Mouse (Mus musculus): ENCODE results near the gene Wdr47. TPM values are rescaled to one million over a fixed set of nuclear protein-coding genes. Genes with fewer than 3 reads are reported as not detected.
"Not testable (repeated sequence)": the region's sequence is repeated elsewhere in the genome, so short reads cannot be mapped to it uniquely, and the experiment has no call there.

Gene Wdr47
- total RNA-seq, 1 experiment, result 15.9 TPM

- Histone ChIP-seq H3K27ac (ENCODE audit: insufficient read depth, low read depth, low read length, poor library complexity, severe bottlenecking) (no peak overlapping the region), H3K4me1 (ENCODE audit: control insufficient read depth in 2 of 2, insufficient read depth in 2 of 2, low read length in 2 of 2, poor library complexity in 1 of 2) (peaks cover 0 to 2% of the 10 kb centered on the region in 2 experiments; a peak in 1 of 4 replicates), H3K9ac (ENCODE audit: insufficient read depth, low read depth, low read length, poor library complexity, severe bottlenecking) (no peak overlapping the region), H3K4me3 (ENCODE audit: insufficient read depth in 1 of 2, low read depth in 1 of 2, low read length in 2 of 2, poor library complexity in 1 of 2, severe bottlenecking in 1 of 2) (no peak overlapping the region), H3K9me3 (ENCODE audit: control insufficient read depth, insufficient read depth, low read depth, low read length) (no peaks in the 10 kb centered on the region), H3K36me3 (ENCODE audit: control insufficient read depth, insufficient read depth, low read length, poor library complexity, severe bottlenecking) (peaks cover 9% of the 10 kb centered on the region)
- DNase-seq (ENCODE audit: low read depth, low spot score), result no peak
- in situ Hi-C loops (cut with MboI; ENCODE audit: low sequenced_read_pairs in 2 of 2, unreplicated experiment in 2 of 2), result no loop called here
- TF ChIP-seq CHD2 (IDR thresholded peaks at IDR 0.05; ENCODE audit: low read depth, low read length) (no peak), ZC3H11A (IDR thresholded peaks at IDR 0.05; ENCODE audit: borderline replicate concordance, low read depth, low read length) (no peak), MAFK (IDR thresholded peaks at IDR 0.05; ENCODE audit: insufficient read depth, low read depth, low read length) (no peak), ZNF384 (IDR thresholded peaks at IDR 0.05; ENCODE audit: low read depth, low read length) (no peak), HCFC1 (IDR thresholded peaks at IDR 0.05; ENCODE audit: borderline replicate concordance, insufficient read depth, low read length) (no peak)
These were observed 67.5 kb downstream of the Wdr47 start for GRCm38 (mm10) chr3:108658612-108659011.

GRCm38 (mm10) chr3:108660941-108661340, 69.9 kb downstream of the Wdr47 start:
- TF ChIP-seq CHD2 (IDR thresholded peaks at IDR 0.05; ENCODE audit: low read depth, low read length) (no peak), HCFC1 (IDR thresholded peaks at IDR 0.05; ENCODE audit: borderline replicate concordance, insufficient read depth, low read length) (no peak), MAFK (IDR thresholded peaks at IDR 0.05; ENCODE audit: insufficient read depth, low read depth, low read length) (no peak), ZNF384 (IDR thresholded peaks at IDR 0.05; ENCODE audit: low read depth, low read length) (no peak), ZC3H11A (IDR thresholded peaks at IDR 0.05; ENCODE audit: borderline replicate concordance, low read depth, low read length) (no peak)
- in situ Hi-C loops (cut with MboI; ENCODE audit: low sequenced_read_pairs in 2 of 2, unreplicated experiment in 2 of 2), result no loop called here
- Histone ChIP-seq H3K4me1 (ENCODE audit: control insufficient read depth in 2 of 2, insufficient read depth in 2 of 2, low read length in 2 of 2, poor library complexity in 1 of 2) (no peaks in the 10 kb centered on the region), H3K9me3 (ENCODE audit: control insufficient read depth, insufficient read depth, low read depth, low read length) (no peaks in the 10 kb centered on the region), H3K36me3 (ENCODE audit: control insufficient read depth, insufficient read depth, low read length, poor library complexity, severe bottlenecking) (peaks cover 11% of the 10 kb centered on the region), H3K27ac (ENCODE audit: insufficient read depth, low read depth, low read length, poor library complexity, severe bottlenecking) (no peak overlapping the region), H3K4me3 (ENCODE audit: insufficient read depth in 1 of 2, low read depth in 1 of 2, low read length in 2 of 2, poor library complexity in 1 of 2, severe bottlenecking in 1 of 2) (no peak overlapping the region), H3K9ac (ENCODE audit: insufficient read depth, low read depth, low read length, poor library complexity, severe bottlenecking) (no peak overlapping the region)
- no peak for DNase-seq (ENCODE audit: low read depth, low spot score)

DNA sequence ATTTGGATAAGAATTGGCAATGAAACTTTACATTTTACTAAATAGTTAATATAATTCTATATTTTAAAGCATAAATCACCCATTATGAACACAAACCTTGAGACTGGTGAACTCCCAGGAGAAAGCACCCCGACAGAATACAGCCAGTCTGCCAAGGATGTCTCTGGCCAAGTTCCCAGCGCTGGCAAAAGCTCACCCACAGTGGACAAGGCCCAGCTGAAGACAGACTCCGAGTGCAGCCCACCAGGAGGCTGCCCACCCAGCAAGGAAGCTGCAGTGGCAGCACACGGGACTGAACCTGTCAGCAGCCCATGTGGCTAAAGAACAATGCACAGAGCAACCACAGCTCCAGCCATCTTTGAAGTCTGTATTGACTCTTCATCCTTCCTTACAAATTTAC, 85.5 kb downstream of the Wdr47 start:
- Histone ChIP-seq H3K4me1 (ENCODE audit: control insufficient read depth in 2 of 2, insufficient read depth in 2 of 2, low read length in 2 of 2, poor library complexity in 1 of 2) (no peaks in the 10 kb centered on the region), H3K9me3 (ENCODE audit: control insufficient read depth, insufficient read depth, low read depth, low read length) (no peaks in the 10 kb centered on the region), H3K4me3 (ENCODE audit: insufficient read depth in 1 of 2, low read depth in 1 of 2, low read length in 2 of 2, poor library complexity in 1 of 2, severe bottlenecking in 1 of 2) (no peak overlapping the region), H3K27ac (ENCODE audit: insufficient read depth, low read depth, low read length, poor library complexity, severe bottlenecking) (no peak overlapping the region), H3K9ac (ENCODE audit: insufficient read depth, low read depth, low read length, poor library complexity, severe bottlenecking) (no peak overlapping the region), H3K36me3 (ENCODE audit: control insufficient read depth, insufficient read depth, low read length, poor library complexity, severe bottlenecking) (peaks cover 24% of the 10 kb centered on the region)
- no peak for TF ChIP-seq ZC3H11A (IDR thresholded peaks at IDR 0.05; ENCODE audit: borderline replicate concordance, low read depth, low read length)
- TF ChIP-seq CHD2 (IDR thresholded peaks at IDR 0.05; ENCODE audit: low read depth, low read length), result no peak
- TF ChIP-seq MAFK (IDR thresholded peaks at IDR 0.05; ENCODE audit: insufficient read depth, low read depth, low read length), result no peak
- TF ChIP-seq ZNF384 (IDR thresholded peaks at IDR 0.05; ENCODE audit: low read depth, low read length), result no peak
- DNase-seq (ENCODE audit: low read depth, low spot score), result no peak
- in situ Hi-C loops (cut with MboI; ENCODE audit: low sequenced_read_pairs in 2 of 2, unreplicated experiment in 2 of 2), result no loop called here

GRCm38 (mm10) chr3:108681004-108681403, 89.9 kb downstream of the Wdr47 start:
- in situ Hi-C loops (cut with MboI; ENCODE audit: low sequenced_read_pairs in 2 of 2, unreplicated experiment in 2 of 2), result no loop called here
- DNase-seq (ENCODE audit: low read depth, low spot score), result no peak
- Histone ChIP-seq H3K9me3 (ENCODE audit: control insufficient read depth, insufficient read depth, low read depth, low read length) (no peaks in the 10 kb centered on the region), H3K4me1 (ENCODE audit: control insufficient read depth in 2 of 2, insufficient read depth in 2 of 2, low read length in 2 of 2, poor library complexity in 1 of 2) (no peaks in the 10 kb centered on the region), H3K36me3 (ENCODE audit: control insufficient read depth, insufficient read depth, low read length, poor library complexity, severe bottlenecking) (peaks cover 19% of the 10 kb centered on the region), H3K9ac (ENCODE audit: insufficient read depth, low read depth, low read length, poor library complexity, severe bottlenecking) (no peak overlapping the region), H3K4me3 (ENCODE audit: insufficient read depth in 1 of 2, low read depth in 1 of 2, low read length in 2 of 2, poor library complexity in 1 of 2, severe bottlenecking in 1 of 2) (no peak overlapping the region), H3K27ac (ENCODE audit: insufficient read depth, low read depth, low read length, poor library complexity, severe bottlenecking) (no peak overlapping the region)
- TF ChIP-seq CHD2 (IDR thresholded peaks at IDR 0.05; ENCODE audit: low read depth, low read length) (no peak), HCFC1 (IDR thresholded peaks at IDR 0.05; ENCODE audit: borderline replicate concordance, insufficient read depth, low read length) (no peak), ZC3H11A (IDR thresholded peaks at IDR 0.05; ENCODE audit: borderline replicate concordance, low read depth, low read length) (no peak), ZNF384 (IDR thresholded peaks at IDR 0.05; ENCODE audit: low read depth, low read length) (no peak), MAFK (IDR thresholded peaks at IDR 0.05; ENCODE audit: insufficient read depth, low read depth, low read length) (no peak)

GRCm38 (mm10) chr3:108683597-108683996, 92.5 kb downstream of the Wdr47 start:
- H3K4me3 ChIP-seq (ENCODE audit: insufficient read depth in 1 of 2, low read depth in 1 of 2, low read length in 2 of 2, poor library complexity in 1 of 2, severe bottlenecking in 1 of 2); H3K9ac ChIP-seq (ENCODE audit: insufficient read depth, low read depth, low read length, poor library complexity, severe bottlenecking): not testable (repeated sequence)

More at GRCm38 (mm10) chr3:108683597-108683996, 92.5 kb downstream of the Wdr47 start:
- H3K9me3 ChIP-seq (ENCODE audit: control insufficient read depth, insufficient read depth, low read depth, low read length); DNase-seq (ENCODE audit: low read depth, low spot score); in situ Hi-C loops (cut with MboI; ENCODE audit: low sequenced_read_pairs in 2 of 2, unreplicated experiment in 2 of 2); H3K27ac ChIP-seq (ENCODE audit: insufficient read depth, low read depth, low read length, poor library complexity, severe bottlenecking); H3K4me1 ChIP-seq (ENCODE audit: control insufficient read depth in 2 of 2, insufficient read depth in 2 of 2, low read length in 2 of 2, poor library complexity in 1 of 2): not testable (repeated sequence)
- H3K36me3 ChIP-seq (ENCODE audit: control insufficient read depth, insufficient read depth, low read length, poor library complexity, severe bottlenecking), result peaks cover 19% of the 10 kb centered on the region

Measured in ES-E14 (cell line).